Mouse (Mus musculus): ENCODE measurements around the gene Ttc21b. TPM values are rescaled to one million over a fixed set of nuclear protein-coding genes. Genes with fewer than 3 reads are reported as not detected.

The Ttc21b gene
- polyA plus RNA-seq, 1 experiment, result 7.0 TPM

DNA sequence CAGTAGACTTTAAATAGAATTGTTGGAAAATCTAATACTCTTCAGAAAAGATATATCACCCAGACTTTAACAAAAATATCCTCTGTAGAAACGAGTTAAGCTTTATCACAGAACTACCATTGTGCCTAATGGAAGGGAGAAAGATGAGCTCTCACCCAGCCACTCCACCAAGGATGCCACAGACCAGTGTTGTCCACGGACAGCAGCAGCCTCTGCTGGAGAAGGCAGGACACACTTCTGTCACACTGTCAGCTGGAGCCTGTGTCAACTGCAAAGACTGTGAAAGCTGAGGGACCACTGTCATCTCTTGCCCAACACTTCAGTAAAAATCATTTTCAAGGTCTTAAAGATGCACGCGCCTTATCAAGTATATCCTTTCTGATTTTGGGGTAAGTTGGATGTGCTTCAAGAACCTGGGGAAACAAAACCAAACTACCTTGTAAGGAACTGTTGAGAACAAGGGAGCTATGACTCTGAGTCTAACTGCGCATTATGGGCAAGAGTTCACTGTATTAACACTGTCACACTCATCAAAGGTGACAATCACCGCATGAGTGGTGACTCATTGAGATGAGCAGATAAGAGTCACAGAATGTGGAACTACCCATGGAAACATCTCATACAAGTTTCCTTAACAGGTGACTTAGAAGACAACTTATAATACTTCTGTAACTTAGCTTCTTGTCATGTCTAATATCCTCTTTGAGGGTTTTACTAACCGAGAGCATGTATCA is 71.8 kb downstream of the Ttc21b start:
- Histone ChIP-seq H3K27ac (ENCODE audit: insufficient read depth, low read depth, low read length) (no peak overlapping the region), H3K4me3 (ENCODE audit: insufficient read depth, low read depth, low read length) (no peak overlapping the region), H3K4me1 (ENCODE audit: control insufficient read depth, insufficient read depth, low read length) (no peaks in the 10 kb centered on the region), H3K36me3 (ENCODE audit: control insufficient read depth, insufficient read depth, low read length) (no peaks in the 10 kb centered on the region), H3K27me3 (replicated peaks; ENCODE audit: control insufficient read depth, insufficient read depth, low read length) (no peaks in the 10 kb centered on the region)
- 75% methylated on average over 7 of the region's 7 CpGs for WGBS
- no peak for TF ChIP-seq POLR2A (IDR thresholded peaks at IDR 0.05; ENCODE audit: low read depth, low read length)
- peak; percentile 69; the same call in 1 of the 2 replicates for TF ChIP-seq CTCF (conservative IDR thresholded peaks at IDR 0.05; ENCODE audit: insufficient read depth, insufficient read length, low read depth, low read length)
- DNase-seq, result peak; percentile 49

- TF ChIP-seq CTCF (conservative IDR thresholded peaks at IDR 0.05; ENCODE audit: insufficient read depth, insufficient read length, low read depth, low read length) (no peak), POLR2A (IDR thresholded peaks at IDR 0.05; ENCODE audit: low read depth, low read length) (no peak)
- H3K36me3 ChIP-seq (ENCODE audit: control insufficient read depth, insufficient read depth, low read length), result no peaks in the 10 kb centered on the region
- no peak overlapping the region for H3K27ac ChIP-seq (ENCODE audit: insufficient read depth, low read depth, low read length)
- no peaks in the 10 kb centered on the region for H3K4me1 ChIP-seq (ENCODE audit: control insufficient read depth, insufficient read depth, low read length)
- WGBS, result 21% methylated on average over 10 of the region's 10 CpGs
- H3K4me3 ChIP-seq (ENCODE audit: insufficient read depth, low read depth, low read length), result no peak overlapping the region
- H3K27me3 ChIP-seq (replicated peaks; ENCODE audit: control insufficient read depth, insufficient read depth, low read length), result no peaks in the 10 kb centered on the region
- peak; percentile 64 for DNase-seq
These were observed 76.1 kb downstream of the Ttc21b start for GRCm38 (mm10) chr2:66180293-66180692.

DNA sequence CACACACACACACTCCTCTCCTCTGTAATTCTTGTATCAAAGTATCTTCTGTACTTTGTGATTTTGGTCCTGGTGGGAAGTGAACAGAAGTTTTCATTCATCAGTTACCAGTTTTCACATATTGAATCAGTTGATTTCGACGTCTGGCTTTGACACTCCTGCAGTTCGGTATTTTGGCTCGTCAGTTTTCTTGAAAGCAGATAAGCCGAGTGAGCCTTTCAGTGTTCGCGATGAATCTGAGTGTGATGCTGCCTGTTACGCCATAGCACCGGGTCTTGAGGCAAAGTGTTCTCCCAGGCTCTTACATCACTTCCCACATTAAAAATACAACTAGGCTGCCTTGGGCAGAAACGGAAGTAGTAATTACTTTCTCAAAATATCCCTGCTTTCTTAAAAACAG is 76.6 kb downstream of the Ttc21b start:
- WGBS, result 57% methylated on average over 10 of the region's 10 CpGs
- Histone ChIP-seq H3K36me3 (ENCODE audit: control insufficient read depth, insufficient read depth, low read length) (no peaks in the 10 kb centered on the region), H3K4me1 (ENCODE audit: control insufficient read depth, insufficient read depth, low read length) (no peaks in the 10 kb centered on the region), H3K27ac (ENCODE audit: insufficient read depth, low read depth, low read length) (no peak overlapping the region), H3K4me3 (ENCODE audit: insufficient read depth, low read depth, low read length) (no peak overlapping the region), H3K27me3 (replicated peaks; ENCODE audit: control insufficient read depth, insufficient read depth, low read length) (no peaks in the 10 kb centered on the region)
- DNase-seq, result no peak
- no peak for TF ChIP-seq CTCF (conservative IDR thresholded peaks at IDR 0.05; ENCODE audit: insufficient read depth, insufficient read length, low read depth, low read length)
- no peak for TF ChIP-seq POLR2A (IDR thresholded peaks at IDR 0.05; ENCODE audit: low read depth, low read length)

DNA sequence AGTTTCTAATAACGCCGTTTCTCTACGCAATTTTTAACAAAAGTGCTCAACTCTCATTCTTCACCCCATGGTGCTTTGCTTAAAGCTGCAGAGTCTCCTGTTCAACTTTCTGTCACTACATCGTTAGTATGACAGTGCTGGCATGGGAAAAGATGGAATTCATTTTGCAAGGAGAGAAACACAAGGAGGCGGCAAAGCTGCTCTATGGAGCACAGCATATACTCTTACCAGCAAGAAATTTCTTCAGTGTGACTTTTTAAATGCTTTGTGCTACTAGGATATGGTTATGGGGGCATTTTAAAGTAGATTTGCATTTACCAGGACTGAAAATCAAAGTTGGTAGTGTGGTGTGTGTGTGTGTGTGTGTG is 77.6 kb downstream of the Ttc21b start:
- DNase-seq, result no peak
- no peaks in the 10 kb centered on the region for H3K27me3 ChIP-seq (replicated peaks; ENCODE audit: control insufficient read depth, insufficient read depth, low read length)
- no peaks in the 10 kb centered on the region for H3K36me3 ChIP-seq (ENCODE audit: control insufficient read depth, insufficient read depth, low read length)
- H3K4me3 ChIP-seq (ENCODE audit: insufficient read depth, low read depth, low read length), result no peak overlapping the region
- TF ChIP-seq CTCF (conservative IDR thresholded peaks at IDR 0.05; ENCODE audit: insufficient read depth, insufficient read length, low read depth, low read length) (no peak), POLR2A (IDR thresholded peaks at IDR 0.05; ENCODE audit: low read depth, low read length) (no peak)
- H3K27ac ChIP-seq (ENCODE audit: insufficient read depth, low read depth, low read length), result no peak overlapping the region
- no peaks in the 10 kb centered on the region for H3K4me1 ChIP-seq (ENCODE audit: control insufficient read depth, insufficient read depth, low read length)
- WGBS, result 93% methylated on average over 5 of the region's 5 CpGs

- Histone ChIP-seq H3K4me3 (ENCODE audit: insufficient read depth, low read depth, low read length) (no peak overlapping the region), H3K36me3 (ENCODE audit: control insufficient read depth, insufficient read depth, low read length) (no peaks in the 10 kb centered on the region), H3K27ac (ENCODE audit: insufficient read depth, low read depth, low read length) (no peak overlapping the region), H3K27me3 (replicated peaks; ENCODE audit: control insufficient read depth, insufficient read depth, low read length) (no peaks in the 10 kb centered on the region), H3K4me1 (ENCODE audit: control insufficient read depth, insufficient read depth, low read length) (no peaks in the 10 kb centered on the region)
- 78% methylated on average over 9 of the region's 9 CpGs for WGBS
- no peak for DNase-seq
- TF ChIP-seq POLR2A (IDR thresholded peaks at IDR 0.05; ENCODE audit: low read depth, low read length) (no peak), CTCF (conservative IDR thresholded peaks at IDR 0.05; ENCODE audit: insufficient read depth, insufficient read length, low read depth, low read length) (no peak)
These were observed 78.2 kb downstream of the Ttc21b start for GRCm38 (mm10) chr2:66177886-66178847.

DNA sequence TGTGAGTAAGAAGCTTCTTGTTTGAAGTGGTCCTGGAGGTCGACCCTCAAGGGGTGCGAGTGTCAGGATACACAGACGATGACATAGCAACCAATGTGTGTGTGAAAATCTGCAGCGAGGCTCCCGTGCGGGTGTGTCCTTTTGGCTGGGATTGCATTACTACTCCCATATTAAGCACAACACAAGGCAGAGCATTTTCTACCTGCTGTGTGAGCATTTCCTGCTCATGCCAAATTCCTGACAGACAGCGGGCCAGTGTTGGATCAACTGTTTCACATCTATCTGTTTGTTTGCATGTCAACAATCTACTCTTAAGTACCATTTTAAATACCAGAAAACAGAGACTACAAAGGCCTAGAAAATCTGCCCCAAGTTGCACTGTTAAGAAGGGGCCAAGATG is 79.4 kb downstream of the Ttc21b start:
- TF ChIP-seq CTCF (conservative IDR thresholded peaks at IDR 0.05; ENCODE audit: insufficient read depth, insufficient read length, low read depth, low read length) (no peak), POLR2A (IDR thresholded peaks at IDR 0.05; ENCODE audit: low read depth, low read length) (no peak)
- H3K27me3 ChIP-seq (replicated peaks; ENCODE audit: control insufficient read depth, insufficient read depth, low read length), result no peaks in the 10 kb centered on the region
- no peak overlapping the region for H3K4me3 ChIP-seq (ENCODE audit: insufficient read depth, low read depth, low read length)
- H3K36me3 ChIP-seq (ENCODE audit: control insufficient read depth, insufficient read depth, low read length), result no peaks in the 10 kb centered on the region
- H3K4me1 ChIP-seq (ENCODE audit: control insufficient read depth, insufficient read depth, low read length), result no peaks in the 10 kb centered on the region
- no peak for DNase-seq
- 74% methylated on average over 7 of the region's 7 CpGs for WGBS
- no peak overlapping the region for H3K27ac ChIP-seq (ENCODE audit: insufficient read depth, low read depth, low read length)

DNA sequence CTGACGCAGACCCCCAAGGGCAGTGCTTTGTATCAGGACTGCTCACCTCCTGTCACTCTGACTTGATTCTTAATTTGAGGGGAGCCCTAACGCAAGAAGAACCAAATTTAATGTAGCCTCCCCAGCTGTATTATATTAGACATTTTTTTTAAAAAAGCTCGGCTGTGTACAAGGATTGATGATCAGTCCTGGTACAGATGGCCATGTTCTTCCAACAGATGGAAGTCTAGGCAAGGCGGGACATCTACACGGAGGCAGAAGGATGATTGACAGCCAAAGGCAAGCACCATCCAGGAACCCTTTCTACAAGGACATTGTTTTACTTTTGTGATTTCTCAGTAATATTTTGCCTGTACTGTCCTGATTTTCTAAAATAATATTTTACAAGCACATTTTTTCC is 83.3 kb downstream of the Ttc21b start:
- TF ChIP-seq POLR2A (IDR thresholded peaks at IDR 0.05; ENCODE audit: low read depth, low read length) (no peak), CTCF (conservative IDR thresholded peaks at IDR 0.05; ENCODE audit: insufficient read depth, insufficient read length, low read depth, low read length) (no peak)
- no peak overlapping the region for H3K27ac ChIP-seq (ENCODE audit: insufficient read depth, low read depth, low read length)
- H3K36me3 ChIP-seq (ENCODE audit: control insufficient read depth, insufficient read depth, low read length), result no peaks in the 10 kb centered on the region
- H3K4me3 ChIP-seq (ENCODE audit: insufficient read depth, low read depth, low read length), result no peak overlapping the region
- H3K4me1 ChIP-seq (ENCODE audit: control insufficient read depth, insufficient read depth, low read length), result no peaks in the 10 kb centered on the region
- no peak for DNase-seq
- no peaks in the 10 kb centered on the region for H3K27me3 ChIP-seq (replicated peaks; ENCODE audit: control insufficient read depth, insufficient read depth, low read length)
- WGBS, result 89% methylated on average over 5 of the region's 5 CpGs
